Mouse (Mus musculus) neural tube, embryonic 11.5 days (tissue): Measurements from ENCODE around the gene Dsel. TPM values are rescaled to one million over a fixed set of nuclear protein-coding genes. Genes with fewer than 3 reads are reported as not detected.

Experiments used
- ATAC-seq: fragments of 200-750 bp; cut with Nextera tagmentation; 2 replicates; pipeline ENCODE4 v1.8.0; 2017; ENCODE audit warnings: moderate number of reproducible peaks, mild to moderate bottlenecking, moderate TSS enrichment, moderate library complexity; ENCODE audit not compliant: insufficient read depth, low FRiP score, low TSS enrichment
- DNase-seq: peaks from one replicate; pipeline ENCODE4 v3.0.0-alpha.2; 2015; ENCODE audit warnings: low spot score
- H3K27ac ChIP-seq: fragments of 300-500 bp; sonication (generic); 2 replicates; pipeline ENCODE4 v1.5.1; 2014; ENCODE audit warnings: low read depth, mild to moderate bottlenecking, low read length
- H3K27me3 ChIP-seq: fragments of 300-500 bp; sonication (generic); 2 replicates; pipeline ENCODE4 v1.6.1; 2014; ENCODE audit warnings: mild to moderate bottlenecking, low read length, mixed read lengths; ENCODE audit not compliant: control insufficient read depth, insufficient read depth
- H3K36me3 ChIP-seq: fragments of 300-500 bp; sonication (generic); 2 replicates; pipeline ENCODE4 v1.6.1; 2014; ENCODE audit warnings: mild to moderate bottlenecking, low read length, moderate library complexity, mixed read lengths; ENCODE audit not compliant: control insufficient read depth, insufficient read depth
- H3K4me1 ChIP-seq: fragments of 300-500 bp; sonication (generic); 2 replicates; pipeline ENCODE4 v1.6.1; 2014; ENCODE audit warnings: low read length, mixed read lengths; ENCODE audit not compliant: control insufficient read depth, insufficient read depth
- H3K4me2 ChIP-seq: fragments of 300-500 bp; sonication (generic); 2 replicates; pipeline ENCODE4 v1.6.1; 2014; ENCODE audit warnings: low read depth, mild to moderate bottlenecking, moderate library complexity
- H3K4me3 ChIP-seq: fragments of 300-500 bp; sonication (generic); 2 replicates; pipeline ENCODE4 v1.5.1; 2014; ENCODE audit warnings: low read depth, low read length
- H3K9ac ChIP-seq: fragments of 300-500 bp; sonication (generic); 2 replicates; pipeline ENCODE4 v1.6.1; 2014; ENCODE audit warnings: mild to moderate bottlenecking, low read length
- H3K9me3 ChIP-seq: fragments of 300-500 bp; sonication (generic); 2 replicates; pipeline ENCODE4 v1.6.1; 2016; ENCODE audit warnings: low read length; ENCODE audit not compliant: control insufficient read depth
- WGBS: fragments of 180-500 bp; shearing (Covaris S2); extraction: QIAGEN DNeasy Blood & Tissue Kit; methylation state at CpG from one replicate; pipeline ENCODE4 v1.1.7; 2014; 5-methylcytosine and 5-hydroxymethylcytosine counted together
- polyA plus RNA-seq: library from polyadenylated mRNA; unstranded; fragments of >200 nt; fragmentation: Nextera tagmentation; extraction: Ambion mirVana; gene quantifications from 2 replicates; pipeline ENCODE4 v1.2.1, GENCODE M21; 2014

The Dsel gene
- polyA plus RNA-seq, result 9.6 and 9.8 TPM in 2 replicates

DNA sequence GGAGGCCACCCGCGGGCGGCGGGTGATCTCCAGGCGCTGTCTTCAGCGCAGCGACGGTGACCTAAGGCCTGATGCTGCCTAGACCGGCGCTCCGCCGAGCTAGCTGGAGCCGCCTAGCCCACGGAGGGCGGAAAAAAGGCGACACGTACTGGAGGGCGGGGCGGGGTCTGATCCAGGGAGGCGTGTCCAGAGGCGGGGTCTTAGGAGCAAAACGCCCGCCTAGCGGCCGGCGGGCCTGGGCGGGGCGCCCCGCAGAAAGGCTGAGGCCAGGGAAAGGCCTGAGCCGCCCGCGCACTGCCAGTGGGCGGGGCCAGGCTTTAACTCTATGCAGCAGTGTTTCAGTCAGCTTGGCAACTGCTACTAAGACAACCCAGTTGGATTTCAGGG lies at the start of gene Dsel:
Dsel (minus strand) TSS at position 140 of the 387 bp plus-strand sequence.
- ATAC-seq, result peak; percentile 97
- H3K27me3 ChIP-seq, result no peaks in the 10 kb centered on the region
- peak within 1 kb of the TSS; percentile 61; the same call in 1 of the 2 replicates for H3K27ac ChIP-seq
- no peaks in the 10 kb centered on the region for H3K4me1 ChIP-seq
- H3K4me2 ChIP-seq, result peak within 1 kb of the TSS; percentile 82
- peak within 1 kb of the TSS; percentile 57 for H3K4me3 ChIP-seq
- DNase-seq, result peak; percentile 95
- H3K9me3 ChIP-seq, result no peaks in the 10 kb centered on the region
- no peaks in the 10 kb centered on the region for H3K36me3 ChIP-seq
- H3K9ac ChIP-seq, result peak within 1 kb of the TSS; percentile 70
- WGBS, result under 1% methylated on average over 33 of the region's 33 CpGs

DNA sequence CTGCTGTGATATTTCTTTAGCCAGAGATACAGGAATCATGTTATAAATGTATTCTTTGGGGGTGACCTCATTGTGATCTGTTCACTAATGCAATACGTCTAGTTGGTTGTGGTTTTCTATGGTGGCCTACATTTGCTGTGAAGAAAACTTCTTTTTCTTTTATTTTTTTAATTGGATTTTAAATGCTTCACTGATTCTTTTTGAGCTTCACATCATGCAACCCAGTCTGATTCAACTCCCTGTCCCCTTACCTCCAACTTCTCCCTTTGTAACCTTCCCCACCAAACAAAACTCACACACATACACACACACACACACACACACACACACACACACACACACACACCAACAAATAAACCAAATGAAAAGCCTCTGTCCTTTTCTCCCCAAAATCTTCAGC lies 46.7 kb upstream of the Dsel start:
- no peaks in the 10 kb centered on the region for H3K36me3 ChIP-seq
- H3K4me2 ChIP-seq, result no peak overlapping the region
- no peak overlapping the region for H3K4me3 ChIP-seq
- 44% methylated on average over 1 of the region's 1 CpGs for WGBS
- H3K27me3 ChIP-seq, result no peaks in the 10 kb centered on the region
- H3K4me1 ChIP-seq, result no peaks in the 10 kb centered on the region
- DNase-seq, result no peak
- no peak overlapping the region for H3K27ac ChIP-seq
- H3K9ac ChIP-seq, result no peak overlapping the region
- no peak for ATAC-seq
- no peaks in the 10 kb centered on the region for H3K9me3 ChIP-seq

DNA sequence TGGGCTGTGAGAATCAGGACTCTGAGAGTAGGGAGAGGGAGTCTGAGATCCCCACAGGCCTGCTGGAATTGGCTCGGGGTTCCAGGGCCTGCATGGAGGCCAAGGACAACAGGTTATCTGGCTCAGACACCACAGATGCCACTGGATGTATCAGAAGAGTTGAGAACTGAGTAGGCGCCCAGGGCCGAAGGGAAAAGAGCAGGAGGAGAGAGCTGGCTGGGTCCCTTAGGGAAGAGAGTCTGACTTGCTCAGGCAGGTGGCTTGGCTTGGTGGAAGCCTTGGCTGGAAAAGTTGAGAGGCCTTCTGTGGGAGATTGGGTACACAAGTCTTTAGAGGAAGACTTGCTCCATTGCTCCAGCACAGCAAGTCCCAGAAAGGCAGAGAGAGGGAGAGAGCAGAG lies 18.6 kb upstream of the Dsel start:
- no peaks in the 10 kb centered on the region for H3K36me3 ChIP-seq
- H3K9me3 ChIP-seq, result no peaks in the 10 kb centered on the region
- 87% methylated on average over 3 of the region's 3 CpGs for WGBS
- no peak for DNase-seq
- no peaks in the 10 kb centered on the region for H3K27me3 ChIP-seq
- H3K27ac ChIP-seq, result no peak overlapping the region
- no peaks in the 10 kb centered on the region for H3K4me1 ChIP-seq
- no peak overlapping the region for H3K9ac ChIP-seq
- no peak overlapping the region for H3K4me3 ChIP-seq
- no peak for ATAC-seq
- no peak overlapping the region for H3K4me2 ChIP-seq

DNA sequence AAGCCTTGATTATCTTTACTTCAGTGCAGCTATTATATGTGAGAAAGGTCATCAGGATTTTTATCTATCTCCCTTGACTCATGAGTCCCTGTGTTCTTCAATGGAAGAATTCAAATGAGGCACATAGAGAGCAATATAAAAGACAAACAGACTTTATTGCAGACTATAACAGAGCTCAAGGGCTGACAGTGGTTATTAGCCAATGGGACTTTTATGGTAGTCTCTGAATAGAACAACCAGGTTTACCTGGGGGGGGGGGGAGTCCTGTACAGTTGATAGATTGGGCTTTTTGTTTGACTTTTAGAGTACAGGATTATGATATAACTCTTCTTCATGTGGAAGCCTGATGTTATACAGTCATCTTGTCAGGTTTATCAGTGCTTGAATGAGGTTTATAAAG lies 11.1 kb upstream of the Dsel start:
- ATAC-seq (no peak), DNase-seq (no peak)
- Histone ChIP-seq H3K27ac (no peak overlapping the region), H3K36me3 (no peaks in the 10 kb centered on the region), H3K27me3 (no peaks in the 10 kb centered on the region), H3K9ac (no peak overlapping the region), H3K4me2 (no peak overlapping the region), H3K9me3 (no peaks in the 10 kb centered on the region), H3K4me1 (no peaks in the 10 kb centered on the region), H3K4me3 (no peak overlapping the region)

DNA sequence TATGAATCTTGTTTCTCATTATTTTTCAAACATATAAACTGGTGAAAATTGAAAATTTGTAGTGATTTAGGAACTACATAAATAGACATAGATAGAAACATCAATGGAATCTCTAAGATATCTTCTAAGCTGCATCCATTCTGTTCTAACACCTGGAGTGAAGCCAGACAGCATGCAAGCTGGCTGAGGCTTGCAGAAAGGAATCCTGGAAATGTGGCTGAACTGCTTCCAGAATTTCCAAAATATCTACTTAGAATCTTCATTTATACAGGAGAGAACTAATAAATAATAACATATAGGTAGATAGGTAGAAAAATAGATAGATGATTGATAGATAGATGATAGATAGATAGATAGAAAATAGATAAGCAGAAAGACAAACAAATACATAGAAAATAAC lies 8.5 kb upstream of the Dsel start:
- H3K27ac ChIP-seq, result no peak overlapping the region
- no peak overlapping the region for H3K4me2 ChIP-seq
- no peaks in the 10 kb centered on the region for H3K36me3 ChIP-seq
- no peak overlapping the region for H3K9ac ChIP-seq
- DNase-seq (no peak), ATAC-seq (no peak)
- H3K4me1 ChIP-seq, result no peaks in the 10 kb centered on the region
- H3K4me3 ChIP-seq, result no peak overlapping the region
- H3K9me3 ChIP-seq, result no peaks in the 10 kb centered on the region
- no peaks in the 10 kb centered on the region for H3K27me3 ChIP-seq

DNA sequence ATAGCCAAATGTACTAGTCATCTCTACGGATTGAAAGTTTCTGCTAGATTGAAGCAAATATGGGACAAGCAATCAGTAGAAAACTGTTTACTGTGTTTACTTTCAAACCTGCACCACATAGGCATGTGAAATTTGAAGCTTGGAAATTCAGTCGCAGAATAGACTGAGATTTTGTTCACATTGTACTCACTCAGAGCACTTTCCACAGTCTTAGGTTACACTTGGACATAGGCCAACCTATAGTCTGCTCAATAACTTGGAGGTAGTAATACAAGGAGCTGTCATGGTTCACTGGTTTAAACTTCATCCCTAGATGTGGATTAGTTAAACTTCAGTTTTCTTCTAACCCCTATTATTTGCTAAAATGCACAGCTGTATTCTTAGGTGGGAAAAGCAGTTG lies 749 bp upstream of the Dsel start:
- Histone ChIP-seq H3K9ac (no peak overlapping the region), H3K4me1 (no peaks in the 10 kb centered on the region), H3K36me3 (no peaks in the 10 kb centered on the region), H3K9me3 (no peaks in the 10 kb centered on the region), H3K27ac (no peak overlapping the region), H3K27me3 (no peaks in the 10 kb centered on the region), H3K4me2 (no peak overlapping the region), H3K4me3 (no peak overlapping the region)
- no peak for DNase-seq
- ATAC-seq, result no peak
- 66% methylated on average over 2 of the region's 2 CpGs for WGBS

DNA sequence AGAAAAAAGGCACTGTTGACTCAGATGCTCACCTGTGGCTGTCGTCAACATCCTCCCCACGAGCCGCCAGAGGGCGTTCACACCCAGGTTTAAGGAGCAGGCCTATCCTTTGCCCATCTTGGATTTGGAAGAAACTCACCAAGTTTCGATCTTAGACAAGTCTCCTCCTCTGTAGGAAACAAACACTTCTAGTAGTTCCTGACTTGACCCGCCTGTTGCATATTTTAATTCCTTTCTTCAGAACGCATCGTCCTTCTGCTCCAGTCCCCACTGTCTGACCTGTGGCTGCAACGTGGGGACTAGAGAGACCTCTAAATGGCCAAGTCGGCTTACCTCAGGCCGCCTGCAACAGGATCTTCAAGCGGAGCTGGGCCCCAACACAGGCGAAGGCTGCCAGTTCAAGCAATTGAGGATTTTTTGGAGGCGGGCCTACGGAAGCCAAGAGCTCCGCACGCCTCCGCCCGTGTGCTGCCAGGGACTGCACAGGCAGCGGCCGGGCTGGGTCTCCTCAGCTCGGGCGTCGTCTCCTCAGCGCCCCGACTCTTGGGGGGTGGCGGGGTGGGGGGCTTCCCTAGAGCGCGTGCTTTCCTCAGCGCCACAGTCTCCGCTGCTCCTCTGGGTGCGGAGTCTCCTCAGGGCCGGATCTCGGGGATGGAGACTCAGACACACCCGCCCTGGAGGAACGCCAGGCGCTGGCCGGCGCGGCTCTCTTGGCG lies 497 bp downstream of the Dsel start:
- Histone ChIP-seq H3K27ac (peak overlapping the region; percentile 61; the same call in 1 of the 2 replicates), H3K4me3 (peak overlapping the region; percentile 57), H3K27me3 (no peaks in the 10 kb centered on the region), H3K4me1 (no peaks in the 10 kb centered on the region), H3K9ac (peak overlapping the region; percentile 70), H3K4me2 (peak overlapping the region; percentile 82), H3K36me3 (no peaks in the 10 kb centered on the region), H3K9me3 (no peaks in the 10 kb centered on the region)
- DNase-seq (peak; percentile 84), ATAC-seq (peak; percentile 80)
- under 1% methylated on average over 41 of the region's 41 CpGs for WGBS

DNA sequence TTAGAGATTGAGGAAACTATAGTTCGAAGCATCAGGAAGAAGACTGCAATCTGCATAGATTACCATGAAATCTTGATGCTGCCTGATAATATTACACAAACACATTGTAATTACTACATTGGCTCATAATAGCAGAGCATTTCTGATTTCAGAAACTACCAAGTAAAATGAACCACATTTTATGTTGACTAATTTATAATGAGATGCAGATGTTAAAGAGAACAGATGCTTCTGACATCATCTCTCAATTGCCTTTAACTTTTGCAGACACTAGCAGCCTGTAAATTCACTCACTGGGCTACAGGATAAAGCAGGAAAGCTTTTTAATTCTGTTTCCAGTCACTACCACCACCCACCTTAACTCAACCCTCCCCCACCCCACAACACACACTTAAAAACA lies 6.9 kb downstream of the Dsel start:
- no peak overlapping the region for H3K4me2 ChIP-seq
- no peaks in the 10 kb centered on the region for H3K27me3 ChIP-seq
- no peak overlapping the region for H3K27ac ChIP-seq
- 88% methylated on average over 1 of the region's 1 CpGs for WGBS
- H3K36me3 ChIP-seq, result no peaks in the 10 kb centered on the region
- H3K4me1 ChIP-seq, result no peaks in the 10 kb centered on the region
- DNase-seq (no peak), ATAC-seq (no peak)
- no peak overlapping the region for H3K4me3 ChIP-seq
- H3K9ac ChIP-seq, result no peak overlapping the region
- H3K9me3 ChIP-seq, result no peaks in the 10 kb centered on the region

DNA sequence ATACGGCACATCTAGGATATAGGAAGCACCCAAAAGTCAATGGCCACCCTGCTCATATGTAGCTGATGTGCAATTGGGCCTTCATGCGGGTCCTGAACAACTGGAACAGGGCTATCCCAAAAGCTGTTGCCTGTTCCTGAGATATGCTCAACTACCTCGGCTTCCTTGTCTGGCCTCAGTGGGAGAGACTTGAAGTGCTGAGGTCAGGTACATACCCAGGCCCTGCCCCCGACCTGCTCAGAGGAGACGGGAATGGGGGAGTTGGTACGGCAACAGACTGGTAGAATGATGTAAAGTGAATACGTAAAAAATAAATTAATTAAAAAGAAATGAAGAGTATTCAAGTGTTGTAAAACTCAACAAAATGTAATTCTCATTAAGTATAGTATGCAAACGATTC lies 12.3 kb downstream of the Dsel start:
- Histone ChIP-seq H3K36me3 (no peaks in the 10 kb centered on the region), H3K9ac (no peak overlapping the region), H3K4me3 (no peak overlapping the region), H3K4me1 (no peaks in the 10 kb centered on the region), H3K4me2 (no peak overlapping the region), H3K27me3 (no peaks in the 10 kb centered on the region), H3K27ac (no peak overlapping the region), H3K9me3 (no peaks in the 10 kb centered on the region)
- ATAC-seq, result no peak
- DNase-seq, result no peak
- WGBS, result 94% methylated on average over 8 of the region's 8 CpGs
